Comparison of ENCODE assay signal across 22 mouse cellular contexts in genomic region chr19:4218293-4218692, GRCm38 (mm10). TPM values are rescaled to one million over a fixed set of nuclear protein-coding genes. Genes with fewer than 3 reads are reported as not detected.
DNase-seq lines count a peak whose midpoint lies in the region; ATAC-seq and TF ChIP-seq lines count a peak whose summit lies in the region.
"Had no signal": no experiment of that assay in that cellular context is flagged by ENCODE, and none has a peak within 500 bp of the region (broad histone marks: within the 10 kb centered on the region; RNA-seq: fewer than 3 reads in every experiment).

No protein-coding gene starts in this region.

- no peak for ATAC-seq in liver, embryonic 11.5 days (replicated peaks; ENCODE audit: low FRiP score)
- no peak for ATAC-seq in liver, embryonic 12.5 days
- no peak for ATAC-seq in intestine, embryonic 16.5 days
- ATAC-seq in stomach, embryonic 14.5 days (ENCODE audit: insufficient number of reproducible peaks, insufficient read depth, low FRiP score, low read depth) = no peak
- ATAC-seq in forebrain, embryonic 14.5 days = no peak
- ATAC-seq: lung, postnatal 0 days had no signal

- peaks cover 57% of the 10 kb centered on the region for H3K27me3 ChIP-seq in liver, embryonic 11.5 days (replicated peaks; ENCODE audit: control insufficient read depth, insufficient read depth, low read length)
- peaks cover 97% of the 10 kb centered on the region for H3K27me3 ChIP-seq in liver, embryonic 12.5 days (replicated peaks)
- H3K27me3 ChIP-seq in intestine, embryonic 16.5 days (replicated peaks; ENCODE audit: control insufficient read depth, insufficient read depth, low read length) = no peaks in the 10 kb centered on the region
- H3K27me3 ChIP-seq in stomach, embryonic 14.5 days (ENCODE audit: control insufficient read depth, insufficient read depth, low read length) = no peaks in the 10 kb centered on the region
- H3K27me3 ChIP-seq in forebrain, embryonic 14.5 days (replicated peaks; ENCODE audit: control insufficient read depth, insufficient read depth, low read length) = peaks cover 27% of the 10 kb centered on the region

- no peak overlapping the region for H3K4me2 ChIP-seq in liver, embryonic 11.5 days
- H3K4me2 ChIP-seq in liver, embryonic 12.5 days = no peak overlapping the region
- no peak overlapping the region for H3K4me2 ChIP-seq in intestine, embryonic 16.5 days (ENCODE audit: low read depth, low read length)
- no peak overlapping the region; the same call in 1 of the 2 replicates for H3K4me2 ChIP-seq in stomach, embryonic 14.5 days (replicated peaks; ENCODE audit: low read depth, low read length)
- H3K4me2 ChIP-seq in forebrain, embryonic 14.5 days (ENCODE audit: low read length) = no peak overlapping the region
- H3K4me2 ChIP-seq: hindbrain, embryonic 14.5 days; liver, embryonic 13.5 days had no signal

- TF ChIP-seq CTCF in bone marrow, adult 2 months (IDR thresholded peaks at IDR 0.05; ENCODE audit: control insufficient read depth, insufficient read depth, low read length) = no peak

- DNase-seq in liver, embryonic 11.5 days (ENCODE audit: low spot score) = no peak
- DNase-seq in spleen, adult 12 weeks (ENCODE audit: low spot score) = no peak
- no peak for DNase-seq in cerebellum, adult 11 months
- no peak for DNase-seq in forebrain, embryonic 14.5 days (ENCODE audit: low spot score)
- DNase-seq: cerebellum, postnatal 10 days; embryo, embryonic 11 days; gastrocnemius, postnatal 10 days; heart, adult 18-20 months; kidney, adult 8-10 months; kidney, postnatal 36 days; layer of hippocampus, adult 9-11 months; liver, embryonic 13.5 days; midbrain, embryonic 14.5 days; retina, postnatal 1 day had no signal

- H3K4me1 ChIP-seq in liver, embryonic 11.5 days (replicated peaks; ENCODE audit: control insufficient read depth, insufficient read depth, low read length) = peaks cover 58% of the 10 kb centered on the region
- peaks cover 79% of the 10 kb centered on the region for H3K4me1 ChIP-seq in liver, embryonic 12.5 days
- H3K4me1 ChIP-seq in bone marrow, adult 2 months (ENCODE audit: control insufficient read depth, insufficient read depth, low read length) = peaks cover 19% of the 10 kb centered on the region
- H3K4me1 ChIP-seq in intestine, embryonic 16.5 days (ENCODE audit: control insufficient read depth, insufficient read depth, low read length) = peaks cover 79% of the 10 kb centered on the region
- peaks cover 68% of the 10 kb centered on the region for H3K4me1 ChIP-seq in stomach, embryonic 14.5 days (ENCODE audit: control insufficient read depth, insufficient read depth, low read length)
- H3K4me1 ChIP-seq in forebrain, embryonic 14.5 days (ENCODE audit: control insufficient read depth, insufficient read depth, low read length) = peaks cover 21% of the 10 kb centered on the region

- WGBS in liver, embryonic 11.5 days = 85% methylated on average over 11 of the region's 11 CpGs
- WGBS in liver, embryonic 12.5 days (ENCODE audit: insufficient replicate concordance) = 81% methylated on average over 11 of the region's 11 CpGs
- 39% methylated on average over 11 of the region's 11 CpGs for WGBS in bone marrow, adult 2 months
- WGBS in intestine, embryonic 16.5 days = 72% methylated on average over 11 of the region's 11 CpGs
- WGBS in stomach, embryonic 14.5 days = 81% methylated on average over 11 of the region's 11 CpGs
- 84% methylated on average over 11 of the region's 11 CpGs for WGBS in forebrain, embryonic 14.5 days

- no peaks in the 10 kb centered on the region for H3K9me3 ChIP-seq in liver, embryonic 11.5 days (ENCODE audit: control insufficient read depth, low read length)
- H3K9me3 ChIP-seq in liver, embryonic 12.5 days (replicated peaks) = no peaks in the 10 kb centered on the region
- H3K9me3 ChIP-seq in intestine, embryonic 16.5 days (ENCODE audit: control insufficient read depth, low read length) = no peaks in the 10 kb centered on the region
- no peaks in the 10 kb centered on the region for H3K9me3 ChIP-seq in stomach, embryonic 14.5 days (ENCODE audit: control insufficient read depth, low read depth, low read length)
- H3K9me3 ChIP-seq in forebrain, embryonic 14.5 days (replicated peaks; ENCODE audit: control insufficient read depth, low read length) = no peaks in the 10 kb centered on the region
- H3K9me3 ChIP-seq: G1E; liver, embryonic 13.5 days had no signal

- TF ChIP-seq POLR2A in bone marrow, adult 2 months (IDR thresholded peaks at IDR 0.05; ENCODE audit: borderline replicate concordance, control insufficient read depth, low read depth, low read length) = no peak

- H3K9ac ChIP-seq in liver, embryonic 11.5 days (ENCODE audit: low read depth, low read length) = no peak overlapping the region
- H3K9ac ChIP-seq in liver, embryonic 12.5 days = no peak overlapping the region
- no peak overlapping the region for H3K9ac ChIP-seq in intestine, embryonic 16.5 days (ENCODE audit: low read depth, low read length)
- H3K9ac ChIP-seq in stomach, embryonic 14.5 days (replicated peaks; ENCODE audit: low read depth, low read length) = no peak overlapping the region
- H3K9ac ChIP-seq in forebrain, embryonic 14.5 days (ENCODE audit: low read length) = no peak overlapping the region
- H3K9ac ChIP-seq: hindbrain, embryonic 14.5 days; liver, embryonic 13.5 days had no signal

- peak overlapping the region; percentile 28; the same call in 1 of the 2 replicates for H3K27ac ChIP-seq in liver, embryonic 11.5 days (ENCODE audit: low read depth, low read length)
- H3K27ac ChIP-seq in liver, embryonic 12.5 days = no peak overlapping the region
- peak overlapping the region; percentile 42 for H3K27ac ChIP-seq in bone marrow, adult 2 months (ENCODE audit: control insufficient read depth, insufficient read depth, low read depth, low read length, poor library complexity)
- peak overlapping the region; percentile 62 for H3K27ac ChIP-seq in intestine, embryonic 16.5 days (ENCODE audit: low read length)
- peak overlapping the region; percentile 29; the same call in 1 of the 2 replicates for H3K27ac ChIP-seq in stomach, embryonic 14.5 days (ENCODE audit: low read length)
- H3K27ac ChIP-seq in forebrain, embryonic 14.5 days (ENCODE audit: low read depth, low read length) = no peak overlapping the region
- H3K27ac ChIP-seq: hindbrain, embryonic 14.5 days; liver, embryonic 13.5 days had no signal

- H3K4me3 ChIP-seq in liver, embryonic 11.5 days (ENCODE audit: low read depth, low read length) = no peak overlapping the region
- no peak overlapping the region for H3K4me3 ChIP-seq in liver, embryonic 12.5 days
- no peak overlapping the region for H3K4me3 ChIP-seq in bone marrow, adult 2 months (replicated peaks; ENCODE audit: control insufficient read depth, low read depth, low read length)
- no peak overlapping the region for H3K4me3 ChIP-seq in intestine, embryonic 16.5 days (ENCODE audit: low read length)
- no peak overlapping the region for H3K4me3 ChIP-seq in stomach, embryonic 14.5 days (ENCODE audit: low read depth, low read length)
- no peak overlapping the region for H3K4me3 ChIP-seq in forebrain, embryonic 14.5 days (ENCODE audit: low read depth, low read length)
- H3K4me3 ChIP-seq: liver, embryonic 13.5 days had no signal

- H3K36me3 ChIP-seq in liver, embryonic 11.5 days (ENCODE audit: control insufficient read depth, insufficient read depth, low read length) = no peaks in the 10 kb centered on the region
- H3K36me3 ChIP-seq in liver, embryonic 12.5 days = no peaks in the 10 kb centered on the region
- H3K36me3 ChIP-seq in intestine, embryonic 16.5 days (ENCODE audit: control insufficient read depth, insufficient read depth, low read length) = no peaks in the 10 kb centered on the region
- no peaks in the 10 kb centered on the region for H3K36me3 ChIP-seq in stomach, embryonic 14.5 days (ENCODE audit: control insufficient read depth, insufficient read depth, low read length)
- no peaks in the 10 kb centered on the region for H3K36me3 ChIP-seq in forebrain, embryonic 14.5 days (ENCODE audit: control insufficient read depth, insufficient read depth, low read length)
- H3K36me3 ChIP-seq: G1E; liver, embryonic 13.5 days had no signal

RNA-seq across cellular contexts. Expression of gene AC109138.7, which starts 4.1 kb away (rescaled TPM):
- polyA plus RNA-seq in liver, embryonic 11.5 days (2014; fragmentation: Nextera tagmentation; extraction: Ambion mirVana) = not detected in 2 replicates
- polyA plus RNA-seq in liver, embryonic 12.5 days (2016; fragmentation: Nextera tagmentation; extraction: Ambion mirVana) = not detected in 2 replicates
- not detected in 2 replicates for polyA plus RNA-seq in bone marrow, adult 2 months (2011; ENCODE audit: insufficient read depth, insufficient read length, low replicate concordance, missing spikeins)
- polyA plus RNA-seq in intestine, embryonic 16.5 days (2015; fragmentation: Nextera tagmentation; extraction: Ambion mirVana) = not detected in 2 replicates
- not detected in 2 replicates for polyA plus RNA-seq in stomach, embryonic 14.5 days (2014; fragmentation: Nextera tagmentation; extraction: Ambion mirVana)
- polyA plus RNA-seq in forebrain, embryonic 14.5 days (2014; fragmentation: Nextera tagmentation; extraction: Ambion mirVana) = not detected in 2 replicates
- polyA plus RNA-seq: heart, embryonic 16.5 days; hindbrain, embryonic 14.5 days; liver, embryonic 13.5 days; lung, postnatal 0 days; midbrain, embryonic 14.5 days had no signal

RNA-seq across cellular contexts. Expression of gene Clcf1, which starts 4.3 kb away (rescaled TPM):
- polyA plus RNA-seq in liver, embryonic 11.5 days (2014; fragmentation: Nextera tagmentation; extraction: Ambion mirVana) = 1.9 and 2.4 TPM in 2 replicates
- polyA plus RNA-seq in liver, embryonic 12.5 days (2016; fragmentation: Nextera tagmentation; extraction: Ambion mirVana) = 0.73 and 1.3 TPM in 2 replicates
- 10.3 and 25.4 TPM in 2 replicates for polyA plus RNA-seq in bone marrow, adult 2 months (2011; ENCODE audit: insufficient read depth, insufficient read length, low replicate concordance, missing spikeins)
- 5.9 TPM in 2 replicates for polyA plus RNA-seq in intestine, embryonic 16.5 days (2015; fragmentation: Nextera tagmentation; extraction: Ambion mirVana)
- polyA plus RNA-seq in stomach, embryonic 14.5 days (2014; fragmentation: Nextera tagmentation; extraction: Ambion mirVana) = 7.3 and 8.3 TPM in 2 replicates
- polyA plus RNA-seq in forebrain, embryonic 14.5 days (2014; fragmentation: Nextera tagmentation; extraction: Ambion mirVana) = 0.61 and 0.85 TPM in 2 replicates
- polyA plus RNA-seq: G1E had no signal

RNA-seq across cellular contexts. Expression of gene Pold4, which starts 13.4 kb away (rescaled TPM):
- 22.1 and 24.9 TPM in 2 replicates for polyA plus RNA-seq in liver, embryonic 11.5 days (2014; fragmentation: Nextera tagmentation; extraction: Ambion mirVana)
- polyA plus RNA-seq in liver, embryonic 12.5 days (2016; fragmentation: Nextera tagmentation; extraction: Ambion mirVana) = 12.8 and 13.2 TPM in 2 replicates
- polyA plus RNA-seq in bone marrow, adult 2 months (2011; ENCODE audit: insufficient read depth, insufficient read length, low replicate concordance, missing spikeins) = 31.7 and 54.7 TPM in 2 replicates
- polyA plus RNA-seq in intestine, embryonic 16.5 days (2015; fragmentation: Nextera tagmentation; extraction: Ambion mirVana) = 46.7 and 52.9 TPM in 2 replicates
- 25.5 and 26.3 TPM in 2 replicates for polyA plus RNA-seq in stomach, embryonic 14.5 days (2014; fragmentation: Nextera tagmentation; extraction: Ambion mirVana)
- polyA plus RNA-seq in forebrain, embryonic 14.5 days (2014; fragmentation: Nextera tagmentation; extraction: Ambion mirVana) = 17.6 and 19.0 TPM in 2 replicates

RNA-seq across cellular contexts. Expression of gene Rad9a, which starts 16.8 kb away (rescaled TPM):
- polyA plus RNA-seq in liver, embryonic 11.5 days (2014; fragmentation: Nextera tagmentation; extraction: Ambion mirVana) = 35.7 and 38.8 TPM in 2 replicates
- polyA plus RNA-seq in liver, embryonic 12.5 days (2016; fragmentation: Nextera tagmentation; extraction: Ambion mirVana) = 26.5 and 26.8 TPM in 2 replicates
- polyA plus RNA-seq in bone marrow, adult 2 months (2011; ENCODE audit: insufficient read depth, insufficient read length, low replicate concordance, missing spikeins) = 24.2 and 39.8 TPM in 2 replicates
- 31.7 and 34.2 TPM in 2 replicates for polyA plus RNA-seq in intestine, embryonic 16.5 days (2015; fragmentation: Nextera tagmentation; extraction: Ambion mirVana)
- 33.3 and 33.5 TPM in 2 replicates for polyA plus RNA-seq in stomach, embryonic 14.5 days (2014; fragmentation: Nextera tagmentation; extraction: Ambion mirVana)
- polyA plus RNA-seq in forebrain, embryonic 14.5 days (2014; fragmentation: Nextera tagmentation; extraction: Ambion mirVana) = 25.5 and 25.7 TPM in 2 replicates

RNA-seq across cellular contexts. Expression of gene Ppp1ca, which starts 26.4 kb away (rescaled TPM):
- 773 and 809 TPM in 2 replicates for polyA plus RNA-seq in liver, embryonic 11.5 days (2014; fragmentation: Nextera tagmentation; extraction: Ambion mirVana)
- polyA plus RNA-seq in liver, embryonic 12.5 days (2016; fragmentation: Nextera tagmentation; extraction: Ambion mirVana) = 572 and 577 TPM in 2 replicates
- polyA plus RNA-seq in bone marrow, adult 2 months (2011; ENCODE audit: insufficient read depth, insufficient read length, low replicate concordance, missing spikeins) = 121 and 204 TPM in 2 replicates
- polyA plus RNA-seq in intestine, embryonic 16.5 days (2015; fragmentation: Nextera tagmentation; extraction: Ambion mirVana) = 759 and 799 TPM in 2 replicates
- polyA plus RNA-seq in stomach, embryonic 14.5 days (2014; fragmentation: Nextera tagmentation; extraction: Ambion mirVana) = 759 and 780 TPM in 2 replicates
- polyA plus RNA-seq in forebrain, embryonic 14.5 days (2014; fragmentation: Nextera tagmentation; extraction: Ambion mirVana) = 608 and 689 TPM in 2 replicates

Comparison
In these comparisons a context has a peak if more than half of its experiments do, and no peak if none do; other contexts are left out.
1. H3K27ac ChIP-seq: peak in liver, embryonic 11.5 days (single experiment), bone marrow, adult 2 months (single experiment), intestine, embryonic 16.5 days (single experiment) and stomach, embryonic 14.5 days (single experiment); none in liver, embryonic 12.5 days (single experiment) and forebrain, embryonic 14.5 days (single experiment).